Mouse (Mus musculus): ENCODE results near the gene Ppp2r5e. TPM values are rescaled to one million over a fixed set of nuclear protein-coding genes. Genes with fewer than 3 reads are reported as not detected.
"Not testable (repeated sequence)": the region's sequence is repeated elsewhere in the genome, so short reads cannot be mapped to it uniquely, and the experiment has no call there.

The Ppp2r5e gene
- polyA plus RNA-seq, 1 experiment from 2014 or later: 15.3 TPM

DNA sequence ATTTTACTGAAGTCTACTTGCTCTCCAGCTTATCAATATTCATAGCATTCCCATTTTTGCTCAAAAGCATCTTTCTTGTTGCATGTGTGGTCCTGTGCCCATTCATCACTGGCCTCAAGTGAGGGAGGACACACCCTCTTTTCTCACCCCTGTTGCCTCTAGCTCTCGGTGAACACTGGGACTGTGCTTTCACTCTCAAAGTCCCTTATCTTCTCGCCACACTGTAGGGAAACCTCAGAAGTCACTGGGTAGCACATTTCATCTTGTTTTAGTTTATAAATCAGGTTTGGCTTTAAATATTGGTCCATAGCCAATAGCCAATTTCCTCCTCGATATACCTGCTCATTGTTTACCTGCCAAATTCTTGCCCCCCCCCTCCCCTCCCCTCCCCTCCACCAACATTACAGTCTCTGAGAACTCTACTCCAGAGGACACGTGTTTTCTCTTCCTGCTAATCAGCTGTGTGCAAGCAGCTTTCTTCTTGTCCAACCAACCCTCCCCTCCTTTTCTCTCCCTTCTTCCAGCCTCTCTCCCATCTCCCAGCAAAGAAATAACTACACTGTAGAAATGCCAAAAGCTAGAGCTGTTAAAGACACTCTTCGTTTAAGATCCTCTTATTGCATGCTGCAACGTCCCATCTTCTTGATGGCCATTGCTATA lies 90.9 kb downstream of the Ppp2r5e start:
- H3K9me3 ChIP-seq (ENCODE audit: control insufficient read depth, low read length): no peaks in the 10 kb centered on the region
- 71% methylated on average over 6 of the region's 6 CpGs for whole genome bisulfite sequencing
- no peaks in the 10 kb centered on the region for H3K4me1 ChIP-seq (ENCODE audit: control insufficient read depth, insufficient read depth, low read length)
- no peak overlapping the region for H3K4me2 ChIP-seq (ENCODE audit: low read depth, low read length)
- H3K9ac ChIP-seq (ENCODE audit: low read depth, low read length): no peak overlapping the region
- H3K36me3 ChIP-seq (ENCODE audit: control insufficient read depth, insufficient read depth, low read length): peaks cover 11% of the 10 kb centered on the region; the same call in 1 of the 2 replicates
- no peak overlapping the region for H3K4me3 ChIP-seq (ENCODE audit: low read depth, low read length)
- H3K27ac ChIP-seq (replicated peaks; ENCODE audit: low read depth, low read length): no peak overlapping the region
- no peaks in the 10 kb centered on the region for H3K27me3 ChIP-seq (replicated peaks; ENCODE audit: control insufficient read depth, insufficient read depth, low read length)
- ATAC-seq (ENCODE audit: low read depth): no peak
- DNase-seq (ENCODE audit: low spot score): no peak

DNA sequence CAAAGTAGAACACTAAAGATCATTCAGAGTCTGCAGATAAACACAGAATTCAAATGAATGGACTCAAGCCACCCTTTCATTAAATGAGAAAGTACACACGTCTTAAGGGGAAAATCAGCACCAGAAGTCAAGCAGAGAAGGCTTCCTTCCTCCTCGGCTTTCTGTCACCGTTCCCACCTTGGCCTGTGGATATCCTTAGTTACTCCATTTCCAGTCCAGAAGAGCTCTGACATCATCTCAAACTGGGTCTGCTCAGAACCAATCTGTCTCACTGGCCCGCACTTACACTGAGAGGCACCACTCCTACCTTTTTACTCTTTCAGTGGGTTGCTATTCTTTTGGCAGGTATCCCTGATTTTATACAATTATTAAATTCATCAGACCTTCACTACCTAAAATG lies 93.4 kb downstream of the Ppp2r5e start:
- Histone ChIP-seq H3K4me2 (ENCODE audit: low read depth, low read length) (no peak overlapping the region), H3K9ac (ENCODE audit: low read depth, low read length) (no peak overlapping the region), H3K27me3 (replicated peaks; ENCODE audit: control insufficient read depth, insufficient read depth, low read length) (no peaks in the 10 kb centered on the region), H3K4me1 (ENCODE audit: control insufficient read depth, insufficient read depth, low read length) (no peaks in the 10 kb centered on the region), H3K4me3 (ENCODE audit: low read depth, low read length) (no peak overlapping the region), H3K27ac (replicated peaks; ENCODE audit: low read depth, low read length) (no peak overlapping the region), H3K9me3 (ENCODE audit: control insufficient read depth, low read length) (no peaks in the 10 kb centered on the region), H3K36me3 (ENCODE audit: control insufficient read depth, insufficient read depth, low read length) (0 out of 2 replicates have a peak, but pooled peaks cover 7% of the 10 kb centered on the region)
- DNase-seq (ENCODE audit: low spot score) (no peak), ATAC-seq (ENCODE audit: low read depth) (no peak)
- WGBS: 83% methylated on average over 4 of the region's 4 CpGs

DNA sequence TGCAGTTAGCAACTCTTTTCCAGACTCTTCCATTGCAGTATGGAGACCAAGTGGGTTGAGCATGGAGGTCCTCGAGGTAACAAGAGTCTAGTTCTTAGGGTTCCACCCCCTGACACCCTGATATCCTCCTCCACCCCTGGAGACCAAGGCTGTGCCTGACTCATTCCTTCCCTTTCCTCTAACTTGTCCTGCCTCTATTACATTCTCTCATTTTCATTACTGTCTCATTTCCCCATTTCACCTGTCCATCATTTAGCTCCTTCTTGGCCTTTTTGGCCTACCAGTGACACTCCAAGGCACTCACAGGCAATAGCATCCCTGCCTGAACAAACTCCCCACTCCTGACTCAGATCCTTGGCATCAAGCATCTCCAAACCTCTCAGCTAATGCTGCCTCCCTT lies 98.3 kb downstream of the Ppp2r5e start:
- 91% methylated on average over 1 of the region's 1 CpGs for WGBS

DNA sequence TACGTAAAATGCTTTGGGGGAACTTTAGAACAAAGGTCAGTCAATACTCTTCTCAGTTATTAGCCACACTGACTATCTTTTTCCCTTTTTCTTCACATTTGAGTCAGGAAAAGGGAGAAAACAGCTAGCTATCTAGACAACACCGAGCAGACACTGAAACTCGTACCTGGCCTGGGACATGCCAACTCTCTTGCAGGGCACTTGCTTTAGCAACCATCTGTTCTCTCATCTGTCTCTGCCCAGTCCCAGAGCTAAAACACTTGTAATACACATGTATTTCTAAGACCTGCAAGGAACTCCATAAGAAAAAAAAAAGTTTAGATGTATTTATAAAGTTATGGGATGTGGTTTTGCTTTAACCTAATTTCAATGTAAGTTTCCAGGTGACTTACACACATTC lies 100.4 kb downstream of the Ppp2r5e start:
- ATAC-seq (ENCODE audit: low read depth) (no peak), DNase-seq (ENCODE audit: low spot score) (no peak)
- Histone ChIP-seq H3K4me3 (ENCODE audit: low read depth, low read length) (no peak overlapping the region), H3K9ac (ENCODE audit: low read depth, low read length) (no peak overlapping the region), H3K4me1 (ENCODE audit: control insufficient read depth, insufficient read depth, low read length) (no peaks in the 10 kb centered on the region), H3K27me3 (replicated peaks; ENCODE audit: control insufficient read depth, insufficient read depth, low read length) (no peaks in the 10 kb centered on the region), H3K9me3 (ENCODE audit: control insufficient read depth, low read length) (no peaks in the 10 kb centered on the region), H3K27ac (replicated peaks; ENCODE audit: low read depth, low read length) (no peak overlapping the region), H3K4me2 (ENCODE audit: low read depth, low read length) (no peak overlapping the region), H3K36me3 (ENCODE audit: control insufficient read depth, insufficient read depth, low read length) (0 out of 2 replicates have a peak, but pooled peaks cover 2% of the 10 kb centered on the region)
- WGBS: 94% methylated on average over 3 of the region's 3 CpGs

More for the DNA sequence above, 98.3 kb downstream of the Ppp2r5e start:
- no peak overlapping the region for H3K4me3 ChIP-seq (ENCODE audit: low read depth, low read length)
- H3K9me3 ChIP-seq (ENCODE audit: control insufficient read depth, low read length): no peaks in the 10 kb centered on the region
- H3K9ac ChIP-seq (ENCODE audit: low read depth, low read length): no peak overlapping the region
- H3K27me3 ChIP-seq (replicated peaks; ENCODE audit: control insufficient read depth, insufficient read depth, low read length): no peaks in the 10 kb centered on the region
- no peak for ATAC-seq (ENCODE audit: low read depth)
- H3K27ac ChIP-seq (replicated peaks; ENCODE audit: low read depth, low read length): no peak overlapping the region
- no peak overlapping the region for H3K4me2 ChIP-seq (ENCODE audit: low read depth, low read length)
- no peaks in the 10 kb centered on the region for H3K36me3 ChIP-seq (ENCODE audit: control insufficient read depth, insufficient read depth, low read length)
- no peaks in the 10 kb centered on the region for H3K4me1 ChIP-seq (ENCODE audit: control insufficient read depth, insufficient read depth, low read length)
- no peak for DNase-seq (ENCODE audit: low spot score)

DNA sequence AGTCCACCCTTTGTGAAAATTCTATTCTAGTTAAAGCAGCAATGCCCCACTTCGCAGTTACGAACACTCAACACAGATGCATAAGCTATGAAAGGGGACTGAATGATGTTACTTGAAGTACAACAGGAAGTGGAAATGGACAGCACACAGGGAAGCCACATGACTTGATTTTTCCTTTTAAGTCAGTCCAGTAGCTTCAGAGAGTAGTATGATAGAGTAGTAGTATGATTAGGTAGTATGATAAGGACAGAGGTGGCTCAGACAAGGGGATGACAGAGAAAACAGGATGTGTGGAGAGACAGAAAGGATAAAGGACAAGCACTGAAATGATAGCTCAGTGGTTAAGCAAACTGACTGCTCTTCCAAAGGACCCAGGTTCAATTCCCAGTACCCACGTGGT lies 101.4 kb downstream of the Ppp2r5e start:
- H3K9ac ChIP-seq (ENCODE audit: low read depth, low read length): no peak overlapping the region
- ATAC-seq (ENCODE audit: low read depth) (no peak), DNase-seq (ENCODE audit: low spot score) (no peak)
- no peak overlapping the region for H3K27ac ChIP-seq (replicated peaks; ENCODE audit: low read depth, low read length)
- H3K4me1 ChIP-seq (ENCODE audit: control insufficient read depth, insufficient read depth, low read length): no peaks in the 10 kb centered on the region
- no peaks in the 10 kb centered on the region for H3K27me3 ChIP-seq (replicated peaks; ENCODE audit: control insufficient read depth, insufficient read depth, low read length)
- WGBS: 84% methylated on average over 3 of the region's 3 CpGs
- 0 out of 2 replicates have a peak, but pooled peaks cover 7% of the 10 kb centered on the region for H3K36me3 ChIP-seq (ENCODE audit: control insufficient read depth, insufficient read depth, low read length)
- H3K4me2 ChIP-seq (ENCODE audit: low read depth, low read length): no peak overlapping the region
- H3K4me3 ChIP-seq (ENCODE audit: low read depth, low read length): no peak overlapping the region
- no peaks in the 10 kb centered on the region for H3K9me3 ChIP-seq (ENCODE audit: control insufficient read depth, low read length)

DNA sequence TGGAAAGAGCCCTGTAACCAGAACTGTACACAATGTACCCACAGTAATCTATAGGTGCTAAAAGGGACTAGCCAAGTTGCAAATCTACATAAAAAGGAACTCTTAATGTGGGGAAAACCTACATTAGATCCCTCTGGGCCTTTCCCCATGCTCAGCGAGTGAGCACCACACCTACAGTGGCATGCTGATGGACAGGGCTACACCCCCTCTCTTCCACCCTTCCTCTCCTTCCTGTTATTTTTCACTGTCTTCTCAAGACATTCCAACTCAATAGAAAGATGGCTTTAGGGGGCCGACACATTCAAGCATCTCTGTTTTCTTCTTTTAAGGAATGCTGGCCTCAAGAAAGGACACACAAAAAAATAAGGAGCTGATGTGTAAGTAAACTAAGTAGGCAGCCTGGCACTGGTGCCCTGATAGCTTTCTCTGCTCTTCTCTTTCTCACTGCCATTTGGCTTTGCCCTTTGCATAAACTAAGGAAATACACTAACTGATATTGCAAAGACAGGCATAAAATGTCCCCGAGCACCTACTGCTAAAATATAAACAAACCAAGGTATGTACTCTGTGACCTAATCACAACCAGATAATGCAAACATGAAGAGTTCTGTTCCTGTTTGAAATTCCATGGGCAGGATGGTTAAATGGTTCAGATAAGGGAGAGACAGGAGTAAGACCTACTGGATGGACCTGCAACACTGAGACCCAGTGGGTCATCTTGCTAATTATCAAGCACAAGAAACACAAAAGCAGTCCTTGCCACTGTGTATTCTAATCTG lies 103.3 kb downstream of the Ppp2r5e start:
- ATAC-seq (ENCODE audit: low read depth) (no peak), DNase-seq (ENCODE audit: low spot score) (no peak)
- 0 out of 2 replicates have a peak, but pooled peaks cover 7% of the 10 kb centered on the region for H3K36me3 ChIP-seq (ENCODE audit: control insufficient read depth, insufficient read depth, low read length)
- 66% methylated on average over 3 of the region's 3 CpGs for WGBS
- H3K9ac ChIP-seq (ENCODE audit: low read depth, low read length): no peak overlapping the region
- no peaks in the 10 kb centered on the region for H3K4me1 ChIP-seq (ENCODE audit: control insufficient read depth, insufficient read depth, low read length)
- H3K4me2 ChIP-seq (ENCODE audit: low read depth, low read length): no peak overlapping the region
- H3K9me3 ChIP-seq (ENCODE audit: control insufficient read depth, low read length): no peaks in the 10 kb centered on the region
- no peak overlapping the region for H3K4me3 ChIP-seq (ENCODE audit: low read depth, low read length)
- H3K27ac ChIP-seq (replicated peaks; ENCODE audit: low read depth, low read length): no peak overlapping the region
- no peaks in the 10 kb centered on the region for H3K27me3 ChIP-seq (replicated peaks; ENCODE audit: control insufficient read depth, insufficient read depth, low read length)

DNA sequence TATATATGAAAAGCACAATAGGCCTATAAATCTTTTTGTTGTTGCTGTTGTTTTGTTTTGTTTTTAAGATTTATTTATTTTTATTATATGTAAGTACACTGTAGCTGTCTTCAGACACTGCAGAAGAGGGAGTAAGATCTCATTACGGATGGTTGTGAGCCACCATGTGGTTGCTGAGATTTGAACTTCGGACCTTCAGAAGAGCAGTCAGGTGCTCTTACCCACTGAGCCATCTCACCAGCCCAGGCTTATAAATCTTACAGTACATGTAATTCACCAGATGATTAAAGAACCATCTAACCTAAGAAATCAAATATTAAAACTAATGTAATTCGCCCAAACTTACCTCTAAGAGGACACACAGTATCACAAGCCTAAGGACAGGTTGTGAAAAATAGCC lies 103.9 kb downstream of the Ppp2r5e start:
- H3K36me3 ChIP-seq (ENCODE audit: control insufficient read depth, insufficient read depth, low read length); H3K27me3 ChIP-seq (replicated peaks; ENCODE audit: control insufficient read depth, insufficient read depth, low read length); ATAC-seq (ENCODE audit: low read depth); H3K4me2 ChIP-seq (ENCODE audit: low read depth, low read length); DNase-seq (ENCODE audit: low spot score); H3K9me3 ChIP-seq (ENCODE audit: control insufficient read depth, low read length); H3K4me3 ChIP-seq (ENCODE audit: low read depth, low read length); H3K27ac ChIP-seq (replicated peaks; ENCODE audit: low read depth, low read length); H3K4me1 ChIP-seq (ENCODE audit: control insufficient read depth, insufficient read depth, low read length); H3K9ac ChIP-seq (ENCODE audit: low read depth, low read length): not testable (repeated sequence)
- WGBS: 88% methylated on average over 3 of the region's 3 CpGs

DNA sequence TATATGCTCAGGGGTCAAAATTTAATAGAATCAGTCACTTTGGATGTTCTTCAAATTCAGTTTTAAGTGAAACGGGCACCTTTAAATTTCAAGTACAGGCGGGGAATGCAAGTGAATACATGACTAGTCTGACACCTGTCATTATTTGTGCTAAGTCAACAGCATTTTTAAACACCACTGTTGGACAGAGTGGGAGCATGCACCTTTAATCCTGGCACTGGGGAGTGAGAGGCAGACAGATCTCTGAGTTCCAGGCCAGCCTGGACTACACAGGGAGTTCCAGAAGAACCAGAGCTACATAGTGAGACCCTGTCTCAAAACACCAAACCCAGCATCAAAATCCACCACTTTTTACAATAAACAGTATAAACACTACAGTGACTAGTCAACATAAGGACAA lies 108.5 kb downstream of the Ppp2r5e start:
- Histone ChIP-seq H3K9ac (ENCODE audit: low read depth, low read length) (no peak overlapping the region), H3K9me3 (ENCODE audit: control insufficient read depth, low read length) (no peaks in the 10 kb centered on the region), H3K27ac (replicated peaks; ENCODE audit: low read depth, low read length) (no peak overlapping the region), H3K4me1 (ENCODE audit: control insufficient read depth, insufficient read depth, low read length) (no peaks in the 10 kb centered on the region), H3K4me2 (ENCODE audit: low read depth, low read length) (no peak overlapping the region), H3K27me3 (replicated peaks; ENCODE audit: control insufficient read depth, insufficient read depth, low read length) (no peaks in the 10 kb centered on the region), H3K4me3 (ENCODE audit: low read depth, low read length) (no peak overlapping the region), H3K36me3 (ENCODE audit: control insufficient read depth, insufficient read depth, low read length) (0 out of 2 replicates have a peak, but pooled peaks cover 7% of the 10 kb centered on the region)
- WGBS: 81% methylated on average over 2 of the region's 2 CpGs
- no peak for DNase-seq (ENCODE audit: low spot score)
- ATAC-seq (ENCODE audit: low read depth): no peak
